Mouse (Mus musculus) heart, adult 2 months (tissue): ENCODE data around the gene Sfta2.

Experiments used
- CTCF ChIP-seq: fragments of 200-600 bp; IDR thresholded peaks from 2 replicates; pipeline ENCODE4 v1.8.1; 2022; ENCODE audit warnings: antibody characterized with exemption, mild to moderate bottlenecking, moderate library complexity
- POLR2A ChIP-seq: fragments of 200-500 bp; IDR thresholded peaks from 2 replicates; pipeline ENCODE4 v1.6.1; 2011; ENCODE audit warnings: mild to moderate bottlenecking, low read depth, low read length, control low read depth; ENCODE audit not compliant: insufficient read depth

- TF ChIP-seq CTCF (no peak), POLR2A (no peak)
Measured at GRCm38 (mm10) chr17:35638475-35639190, 37.3 kb downstream of the Sfta2 start.
